Mouse (Mus musculus) liver, postnatal 0 days (tissue): ENCODE measurements at regions not wholly inside any gene's neighbourhood (a gene's known extent, or its start where the extent isn't known, plus 50 kb on each side); places are given as distances from the start of the nearest gene placed in this dataset.
A peak's percentile ranks its signal among the peaks of the same experiment; 100 is the strongest.

Source experiments
- ATAC-seq: fragments of 200-750 bp; cut with Nextera tagmentation; 2 replicates; pipeline ENCODE4 v1.8.0; 2017; ENCODE audit warnings: mild to moderate bottlenecking, moderate library complexity
- DNase-seq: peaks from one replicate; pipeline ENCODE4 v3.0.0-alpha.2; 2016
- H3K27ac ChIP-seq: fragments of 300-500 bp; sonication (generic); 2 replicates; pipeline ENCODE4 v1.5.1; 2014; ENCODE audit warnings: antibody characterized with exemption, moderate library complexity, mild to moderate bottlenecking, low read depth
- H3K27me3 ChIP-seq: fragments of 300-500 bp; sonication (generic); 2 replicates; pipeline ENCODE4 v1.6.1; 2014; ENCODE audit warnings: low read length, control low read depth, mixed read lengths; ENCODE audit not compliant: insufficient read depth
- H3K36me3 ChIP-seq: fragments of 300-500 bp; sonication (generic); replicated peaks from 2 replicates; pipeline ENCODE4 v1.6.1; 2014; ENCODE audit warnings: mild to moderate bottlenecking, control low read depth, low read length, moderate library complexity, mixed read lengths; ENCODE audit not compliant: insufficient read depth
- H3K4me1 ChIP-seq: fragments of 300-500 bp; sonication (generic); 2 replicates; pipeline ENCODE4 v1.6.1; 2014; ENCODE audit warnings: antibody characterized with exemption, mild to moderate bottlenecking, control low read depth; ENCODE audit not compliant: insufficient read depth
- H3K4me2 ChIP-seq: fragments of 300-500 bp; sonication (generic); 2 replicates; pipeline ENCODE4 v1.6.1; 2014; ENCODE audit warnings: low read depth, mild to moderate bottlenecking, low read length, moderate library complexity, mixed read lengths
- H3K4me3 ChIP-seq: fragments of 300-500 bp; sonication (generic); 2 replicates; pipeline ENCODE4 v1.5.1; 2014; ENCODE audit warnings: low read depth, low read length
- H3K9ac ChIP-seq: fragments of 300-500 bp; sonication (generic); replicated peaks from 2 replicates; pipeline ENCODE4 v1.6.1; 2014; ENCODE audit warnings: mild to moderate bottlenecking, moderate library complexity
- H3K9me3 ChIP-seq: fragments of 300-500 bp; sonication (generic); 2 replicates; pipeline ENCODE4 v1.6.1; 2016; ENCODE audit warnings: mild to moderate bottlenecking, control low read depth, low read length, mixed read lengths
- CTCF ChIP-seq: sonication (generic); IDR thresholded peaks from 2 replicates; pipeline ENCODE4 v1.5.1; 2016; ENCODE audit warnings: antibody characterized with exemption, low read depth
- EP300 ChIP-seq: IDR thresholded peaks from 2 replicates; pipeline ENCODE4 v1.6.1; 2016; ENCODE audit warnings: antibody characterized with exemption, low read depth, mild to moderate bottlenecking
- WGBS: fragments of 180-500 bp; shearing (Covaris S2); extraction: QIAGEN DNeasy Blood & Tissue Kit; methylation state at CpG from one replicate; pipeline ENCODE4 v1.1.7; 2014; ENCODE audit not compliant: insufficient replicate concordance; 5-methylcytosine and 5-hydroxymethylcytosine counted together

- no peaks in the 10 kb centered on the region for H3K4me1 ChIP-seq
- no peak overlapping the region for H3K9ac ChIP-seq
- WGBS, result 56% methylated on average over 6 of the region's 6 CpGs
- TF ChIP-seq CTCF (no peak), EP300 (no peak)
- no peaks in the 10 kb centered on the region for H3K27me3 ChIP-seq
- no peak for DNase-seq
- no peak for ATAC-seq
- H3K36me3 ChIP-seq, result no peaks in the 10 kb centered on the region
- H3K9me3 ChIP-seq, result no peaks in the 10 kb centered on the region
- H3K4me2 ChIP-seq, result no peak overlapping the region
- no peak overlapping the region for H3K27ac ChIP-seq
- no peak overlapping the region for H3K4me3 ChIP-seq
These were observed 2691.3 kb downstream of the Gm37988 start for GRCm38 (mm10) chr1:7499042-7499441.

- DNase-seq, result no peak
- Histone ChIP-seq H3K4me2 (no peak overlapping the region), H3K4me1 (no peaks in the 10 kb centered on the region), H3K9me3 (no peaks in the 10 kb centered on the region), H3K27me3 (no peaks in the 10 kb centered on the region), H3K4me3 (no peak overlapping the region), H3K36me3 (no peaks in the 10 kb centered on the region), H3K9ac (no peak overlapping the region), H3K27ac (no peak overlapping the region)
- TF ChIP-seq CTCF (no peak), EP300 (no peak)
- ATAC-seq, result no peak
- 76% methylated on average over 2 of the region's 2 CpGs for WGBS
These were observed 2694.7 kb downstream of the Gm37988 start for GRCm38 (mm10) chr1:7502363-7502762.

- ATAC-seq (no peak), DNase-seq (no peak)
- Histone ChIP-seq H3K9ac (no peak overlapping the region), H3K9me3 (no peaks in the 10 kb centered on the region), H3K36me3 (no peaks in the 10 kb centered on the region), H3K27me3 (no peaks in the 10 kb centered on the region), H3K4me3 (no peak overlapping the region), H3K4me1 (no peaks in the 10 kb centered on the region), H3K4me2 (no peak overlapping the region), H3K27ac (no peak overlapping the region)
- no peak for TF ChIP-seq EP300
- TF ChIP-seq CTCF, result no peak
- 59% methylated on average over 8 of the region's 8 CpGs for WGBS
These were observed 2711.1 kb downstream of the Gm37988 start for GRCm38 (mm10) chr1:7518791-7519190.

GRCm38 (mm10) chr1:7533506-7533905 is 2725.8 kb downstream of the Gm37988 start:
- Histone ChIP-seq H3K27ac (no peak overlapping the region), H3K36me3 (no peaks in the 10 kb centered on the region), H3K9ac (no peak overlapping the region), H3K4me1 (no peaks in the 10 kb centered on the region), H3K4me2 (no peak overlapping the region), H3K27me3 (no peaks in the 10 kb centered on the region), H3K9me3 (no peaks in the 10 kb centered on the region), H3K4me3 (no peak overlapping the region)
- TF ChIP-seq CTCF (no peak), EP300 (no peak)
- ATAC-seq (no peak), DNase-seq (no peak)

GRCm38 (mm10) chr1:7535191-7535590 is 2727.5 kb downstream of the Gm37988 start:
- Histone ChIP-seq H3K4me3 (no peak overlapping the region), H3K27ac (no peak overlapping the region), H3K9me3 (no peaks in the 10 kb centered on the region), H3K9ac (no peak overlapping the region), H3K4me2 (no peak overlapping the region), H3K4me1 (no peaks in the 10 kb centered on the region), H3K36me3 (no peaks in the 10 kb centered on the region), H3K27me3 (no peaks in the 10 kb centered on the region)
- no peak for DNase-seq
- no peak for ATAC-seq
- no peak for TF ChIP-seq EP300
- no peak for TF ChIP-seq CTCF

- no peak overlapping the region for H3K4me3 ChIP-seq
- no peaks in the 10 kb centered on the region for H3K36me3 ChIP-seq
- no peak overlapping the region for H3K27ac ChIP-seq
- no peaks in the 10 kb centered on the region for H3K9me3 ChIP-seq
- DNase-seq, result no peak
- H3K9ac ChIP-seq, result no peak overlapping the region
- ATAC-seq, result no peak
- H3K4me2 ChIP-seq, result no peak overlapping the region
- WGBS, result 23% methylated on average over 2 of the region's 2 CpGs
- TF ChIP-seq EP300, result no peak
- TF ChIP-seq CTCF, result peak; percentile 45
- no peaks in the 10 kb centered on the region for H3K4me1 ChIP-seq
- no peaks in the 10 kb centered on the region for H3K27me3 ChIP-seq
These were observed 2735.8 kb downstream of the Gm37988 start for GRCm38 (mm10) chr1:7543492-7543891.

DNA sequence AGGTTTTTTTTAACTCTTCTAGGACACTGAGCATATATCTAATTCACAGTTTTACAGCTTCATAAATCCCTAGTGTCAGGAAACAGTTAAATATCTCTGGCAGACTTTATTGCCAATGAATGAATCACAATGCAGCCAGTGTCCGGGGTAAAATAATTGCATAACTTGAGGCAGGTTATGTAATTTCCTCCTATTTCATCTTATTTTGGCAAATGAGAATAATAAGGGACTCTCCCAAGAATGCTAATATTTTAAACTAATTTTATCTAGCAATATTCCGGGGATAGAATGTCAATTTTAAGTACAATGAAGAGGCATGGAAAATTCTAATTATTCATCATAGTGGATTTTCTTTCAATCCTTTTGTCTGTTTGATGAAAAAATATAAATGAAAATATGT is 2740.6 kb downstream of the Gm37988 start:
- Histone ChIP-seq H3K9me3 (no peaks in the 10 kb centered on the region), H3K4me3 (no peak overlapping the region), H3K9ac (no peak overlapping the region), H3K36me3 (no peaks in the 10 kb centered on the region), H3K27ac (no peak overlapping the region), H3K4me2 (no peak overlapping the region), H3K4me1 (no peaks in the 10 kb centered on the region), H3K27me3 (no peaks in the 10 kb centered on the region)
- ATAC-seq (no peak), DNase-seq (no peak)
- TF ChIP-seq CTCF (no peak), EP300 (no peak)
- 50% methylated on average over 2 of the region's 2 CpGs for WGBS
